Mouse (Mus musculus) heart, postnatal 0 days (tissue): Measurements from ENCODE around the gene Cyp21a1. TPM values are rescaled to one million over a fixed set of nuclear protein-coding genes. Genes with fewer than 3 reads are reported as not detected.
A peak's percentile ranks its signal among the peaks of the same experiment; 100 is the strongest.

Source experiments
- ATAC-seq: fragments of 200-750 bp; cut with Nextera tagmentation; 2 replicates; pipeline ENCODE4 v1.8.0; 2017; ENCODE audit warnings: low read depth, moderate number of reproducible peaks, moderate library complexity; ENCODE audit not compliant: insufficient read depth
- DNase-seq: peaks from one replicate; pipeline ENCODE4 v3.0.0-alpha.2; 2016; ENCODE audit warnings: low spot score
- H3K27ac ChIP-seq: fragments of 300-500 bp; sonication (generic); 2 replicates; pipeline ENCODE4 v1.5.1; 2014; ENCODE audit warnings: low read depth, mild to moderate bottlenecking
- H3K27me3 ChIP-seq: fragments of 300-500 bp; sonication (generic); 2 replicates; pipeline ENCODE4 v1.6.1; 2014; ENCODE audit warnings: low read length, mixed read lengths; ENCODE audit not compliant: control insufficient read depth, insufficient read depth
- H3K36me3 ChIP-seq: fragments of 300-500 bp; sonication (generic); replicated peaks from 2 replicates; pipeline ENCODE4 v1.6.1; 2014; ENCODE audit warnings: low read length, mixed read lengths; ENCODE audit not compliant: control insufficient read depth, insufficient read depth
- H3K4me1 ChIP-seq: fragments of 300-500 bp; sonication (generic); 2 replicates; pipeline ENCODE4 v1.6.1; 2014; ENCODE audit warnings: antibody characterized with exemption; ENCODE audit not compliant: control insufficient read depth, insufficient read depth
- H3K4me2 ChIP-seq: fragments of 300-500 bp; sonication (generic); 2 replicates; pipeline ENCODE4 v1.6.1; 2014; ENCODE audit warnings: low read depth, mild to moderate bottlenecking, low read length, moderate library complexity
- H3K4me3 ChIP-seq: fragments of 300-500 bp; sonication (generic); 2 replicates; pipeline ENCODE4 v1.5.1; 2014; ENCODE audit warnings: low read depth, low read length
- H3K9ac ChIP-seq: fragments of 300-500 bp; sonication (generic); replicated peaks from 2 replicates; pipeline ENCODE4 v1.6.1; 2014; ENCODE audit warnings: low read depth, low read length, mixed read lengths
- H3K9me3 ChIP-seq: fragments of 300-500 bp; sonication (generic); replicated peaks from 2 replicates; pipeline ENCODE4 v1.6.1; 2016; ENCODE audit warnings: low read length; ENCODE audit not compliant: control insufficient read depth
- CTCF ChIP-seq: IDR thresholded peaks from 2 replicates; pipeline ENCODE4 v1.5.1; 2016; ENCODE audit warnings: antibody characterized with exemption, control low read depth, low read depth
- EP300 ChIP-seq: IDR thresholded peaks from 2 replicates; pipeline ENCODE4 v1.6.1; 2016; ENCODE audit warnings: antibody characterized with exemption, low read depth
- WGBS: fragments of 180-500 bp; shearing (Covaris S2); extraction: QIAGEN DNeasy Blood & Tissue Kit; methylation state at CpG from one replicate; pipeline ENCODE4 v1.1.7; 2014; 5-methylcytosine and 5-hydroxymethylcytosine counted together
- polyA plus RNA-seq: library from polyadenylated mRNA; unstranded; fragments of >200 nt; fragmentation: Nextera tagmentation; extraction: Ambion mirVana; gene quantifications from 2 replicates; pipeline ENCODE4 v1.2.1, GENCODE M21; 2015
- total RNA-seq: library from RNA; depleted of rRNA; stranded (reverse); fragments of >200 nt; gene quantifications from 2 replicates; pipeline ENCODE4 v1.2.3, GENCODE M21; 2014; ENCODE audit warnings: low replicate concordance

Gene Cyp21a1
- total and polyA plus RNA-seq, 2 experiments from 2014 or later, result not detected

DNA sequence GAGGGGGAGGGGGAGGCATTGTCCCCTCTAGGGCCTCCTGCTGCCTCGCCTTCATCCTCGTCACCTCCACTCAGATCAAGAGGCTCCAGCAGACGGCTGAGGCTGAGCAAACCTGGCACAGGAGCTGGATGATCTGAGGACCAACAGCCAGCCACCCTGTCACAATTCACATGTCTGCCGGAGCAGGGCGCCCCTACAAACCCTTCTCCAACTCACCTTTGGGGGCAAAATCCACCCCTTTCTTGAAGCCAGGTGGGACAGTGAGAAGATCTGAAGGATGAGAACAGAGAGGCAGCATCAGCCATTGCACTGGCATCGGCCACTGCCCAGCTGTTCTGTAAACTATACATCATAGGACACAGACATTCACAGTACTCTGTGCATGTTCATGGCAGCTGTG is 42.8 kb upstream of the Cyp21a1 start:
- DNase-seq, result no peak
- Histone ChIP-seq H3K27ac (no peak overlapping the region), H3K36me3 (peaks cover 55% of the 10 kb centered on the region), H3K4me2 (no peak overlapping the region), H3K4me1 (peaks cover 13% of the 10 kb centered on the region), H3K9ac (no peak overlapping the region), H3K27me3 (no peaks in the 10 kb centered on the region), H3K9me3 (no peaks in the 10 kb centered on the region), H3K4me3 (no peak overlapping the region)
- no peak for ATAC-seq
- no peak for TF ChIP-seq EP300
- TF ChIP-seq CTCF, result no peak
- 80% methylated on average over 6 of the region's 6 CpGs for WGBS

DNA sequence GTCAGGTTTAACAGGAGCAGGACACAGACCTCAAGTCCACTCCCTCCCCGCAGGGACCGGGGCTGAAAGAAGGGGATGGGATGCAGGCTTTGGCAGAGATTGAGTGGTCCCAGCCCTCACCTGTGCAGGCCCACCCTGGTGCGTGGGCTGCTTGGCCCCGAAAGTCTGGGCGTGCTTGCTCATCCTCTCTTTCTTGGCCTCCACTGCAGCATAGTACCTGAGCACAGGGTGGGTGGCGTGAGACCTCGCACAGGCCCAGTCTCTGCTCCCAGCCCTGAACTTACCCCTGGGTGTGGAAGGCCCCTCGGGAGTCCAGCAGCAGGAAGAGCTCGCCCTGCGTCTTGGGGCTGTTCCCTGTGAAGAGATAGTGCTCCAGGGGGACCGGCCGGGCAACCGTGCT is 40.5 kb upstream of the Cyp21a1 start:
- Histone ChIP-seq H3K4me2 (no peak overlapping the region), H3K27ac (no peak overlapping the region), H3K4me3 (no peak overlapping the region), H3K36me3 (peaks cover 75% of the 10 kb centered on the region), H3K9me3 (no peaks in the 10 kb centered on the region), H3K9ac (no peak overlapping the region), H3K4me1 (peaks cover 5% of the 10 kb centered on the region), H3K27me3 (no peaks in the 10 kb centered on the region)
- 86% methylated on average over 13 of the region's 13 CpGs for WGBS
- ATAC-seq (no peak), DNase-seq (no peak)
- TF ChIP-seq EP300 (no peak), CTCF (no peak)

DNA sequence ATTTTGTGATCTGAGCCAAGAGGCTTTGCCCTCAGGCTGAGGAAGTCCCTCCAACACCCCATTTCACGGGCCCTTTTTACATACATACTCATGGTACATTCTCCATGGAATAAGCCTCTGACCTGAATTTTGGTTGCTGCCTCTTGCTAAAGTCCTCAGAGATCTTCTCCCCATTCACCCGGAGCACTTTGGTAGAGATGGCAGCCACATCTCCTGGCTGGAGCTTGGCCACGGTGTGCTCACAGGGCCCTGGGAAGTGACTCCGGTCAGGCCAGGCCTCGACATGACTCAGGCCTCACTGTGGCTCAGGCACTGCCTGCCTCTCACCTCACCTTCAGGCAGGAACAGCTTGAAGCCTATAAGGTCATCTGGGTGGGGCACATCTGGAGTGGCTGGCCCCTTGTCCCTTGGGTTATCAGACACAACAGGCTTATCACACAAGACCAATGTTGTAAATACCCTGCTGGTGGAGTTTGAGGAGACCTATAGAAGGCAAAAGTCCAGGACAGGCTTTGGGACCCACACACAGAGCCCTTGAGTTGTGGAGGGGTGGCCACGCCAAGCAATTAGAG is 36.5 kb upstream of the Cyp21a1 start:
- H3K27ac ChIP-seq, result no peak overlapping the region

DNA sequence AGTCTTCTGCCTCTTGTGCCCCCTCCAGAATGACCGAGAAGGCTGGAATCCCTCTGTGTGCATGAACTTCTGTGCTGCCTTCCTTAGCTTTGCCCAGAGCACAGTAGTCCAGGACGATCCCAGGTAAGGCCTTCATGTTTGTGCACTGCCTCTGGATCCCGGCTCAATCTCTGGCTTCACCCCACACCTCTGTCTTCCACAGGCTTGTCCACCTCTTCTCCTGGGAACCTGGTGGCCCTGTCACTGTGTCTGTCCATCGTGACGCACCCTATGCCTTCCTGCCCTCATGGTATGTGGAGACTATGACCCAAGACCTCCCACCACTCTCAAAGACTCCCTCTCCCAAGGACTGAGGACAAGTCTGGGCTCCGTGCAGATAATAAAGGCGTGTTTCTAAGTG is 34.4 kb upstream of the Cyp21a1 start:
- Histone ChIP-seq H3K27me3 (no peaks in the 10 kb centered on the region), H3K36me3 (peaks cover 52% of the 10 kb centered on the region), H3K27ac (no peak overlapping the region), H3K4me3 (no peak overlapping the region), H3K4me2 (no peak overlapping the region), H3K9ac (no peak overlapping the region), H3K4me1 (peaks cover 17% of the 10 kb centered on the region), H3K9me3 (no peaks in the 10 kb centered on the region)
- ATAC-seq, result no peak
- no peak for DNase-seq
- WGBS, result 80% methylated on average over 7 of the region's 7 CpGs
- no peak for TF ChIP-seq CTCF
- no peak for TF ChIP-seq EP300

More for the DNA sequence above, 36.5 kb upstream of the Cyp21a1 start:
- H3K4me1 ChIP-seq, result peaks cover 14% of the 10 kb centered on the region
- no peak for DNase-seq
- no peaks in the 10 kb centered on the region for H3K27me3 ChIP-seq
- ATAC-seq, result no peak
- H3K4me3 ChIP-seq, result no peak overlapping the region
- WGBS, result 82% methylated on average over 6 of the region's 6 CpGs
- TF ChIP-seq EP300 (no peak), CTCF (no peak)
- H3K9ac ChIP-seq, result no peak overlapping the region
- H3K4me2 ChIP-seq, result no peak overlapping the region
- H3K36me3 ChIP-seq, result peaks cover 64% of the 10 kb centered on the region
- H3K9me3 ChIP-seq, result no peaks in the 10 kb centered on the region

DNA sequence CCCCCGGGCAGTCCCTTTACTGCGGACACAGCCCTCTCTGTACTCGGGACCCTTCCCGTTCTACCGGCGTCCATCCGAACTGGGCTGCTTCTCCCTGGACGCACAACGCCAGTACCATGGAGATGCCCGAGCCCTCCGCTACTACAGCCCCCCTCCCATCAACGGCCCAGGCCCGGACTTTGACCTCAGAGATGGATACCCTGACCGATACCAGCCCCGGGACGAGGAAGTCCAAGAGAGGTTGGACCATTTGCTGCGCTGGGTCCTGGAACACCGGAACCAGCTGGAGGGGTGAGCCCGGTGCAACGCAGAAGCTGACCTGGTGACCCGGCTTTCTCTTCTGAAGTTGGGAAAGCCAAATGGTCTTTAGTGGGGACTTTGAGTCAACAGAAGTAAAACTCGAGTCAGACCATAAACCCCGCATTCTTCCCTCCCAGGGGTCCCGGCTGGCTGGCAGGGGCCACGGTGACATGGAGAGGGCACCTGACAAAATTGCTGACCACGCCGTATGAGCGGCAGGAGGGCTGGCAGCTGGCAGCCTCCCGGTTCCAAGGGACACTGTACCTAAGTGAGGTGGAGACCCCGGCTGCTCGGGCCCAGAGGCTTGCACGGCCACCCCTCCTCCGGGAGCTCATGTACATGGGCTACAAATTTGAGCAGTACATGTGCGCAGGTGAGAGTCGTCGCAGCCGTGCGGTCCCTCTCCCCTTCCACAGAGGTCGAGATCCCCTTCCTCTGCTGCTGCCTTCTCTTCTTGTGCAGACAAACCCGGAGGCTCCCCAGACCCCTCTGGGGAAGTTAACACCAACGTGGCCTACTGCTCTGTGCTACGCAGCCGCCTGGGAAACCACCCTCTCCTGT is 33.3 kb upstream of the Cyp21a1 start:
- H3K4me1 ChIP-seq, result peaks cover 17% of the 10 kb centered on the region
- H3K4me2 ChIP-seq, result peak overlapping the region; percentile 89
- peaks cover 44% of the 10 kb centered on the region for H3K36me3 ChIP-seq
- peak overlapping the region; percentile 59 for H3K27ac ChIP-seq
- H3K9ac ChIP-seq, result peak overlapping the region; percentile 56
- no peaks in the 10 kb centered on the region for H3K27me3 ChIP-seq
- no peaks in the 10 kb centered on the region for H3K9me3 ChIP-seq
- TF ChIP-seq EP300 (no peak), CTCF (no peak)
- H3K4me3 ChIP-seq, result peak overlapping the region; percentile 82
- 36% methylated on average over 43 of the region's 43 CpGs for WGBS
- ATAC-seq (peak; percentile 1; the same call in 1 of the 2 replicates), DNase-seq (no peak)

DNA sequence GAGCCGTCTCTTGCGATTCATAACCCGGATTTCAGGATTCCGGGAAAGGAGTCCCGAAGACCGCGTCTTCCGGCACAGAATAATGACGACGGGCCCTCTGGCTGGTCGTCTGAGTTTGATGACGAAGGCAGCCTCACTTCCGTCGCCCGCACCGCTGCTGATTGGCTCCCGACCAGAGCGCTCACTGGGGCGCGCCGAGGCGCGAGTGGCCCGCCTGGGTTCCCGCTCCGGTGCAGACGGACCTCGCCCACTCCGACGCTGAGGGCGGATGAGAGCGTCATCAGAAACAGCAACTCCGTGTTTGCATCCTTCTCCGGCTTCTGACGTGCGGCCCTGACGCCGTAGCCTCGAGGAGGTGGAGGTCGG is 32.5 kb upstream of the Cyp21a1 start, which contains the start of the genes Stk19 and Dxo:
Gene Stk19, minus strand, starts transcription at position 90 of the 366 bp plus-strand sequence.
Gene Dxo, plus strand, starts transcription at position 164 of the 366 bp plus-strand sequence.
- peak; percentile 93 for DNase-seq
- WGBS, result under 1% methylated on average over 40 of the region's 40 CpGs
- Histone ChIP-seq H3K36me3 (peaks cover 49% of the 10 kb centered on the region), H3K27me3 (no peaks in the 10 kb centered on the region), H3K9ac (peak within 1 kb of the TSS; percentile 56), H3K27ac (peak within 1 kb of the TSS; percentile 59), H3K9me3 (no peaks in the 10 kb centered on the region), H3K4me1 (peaks cover 17% of the 10 kb centered on the region), H3K4me3 (peak within 1 kb of the TSS; percentile 82), H3K4me2 (peak within 1 kb of the TSS; percentile 89)
- TF ChIP-seq CTCF (no peak), EP300 (0 out of 2 replicates have a peak, but pooled peaks have one; percentile 40)
- peak; percentile 94 for ATAC-seq
